Mouse (Mus musculus) small intestine, adult 2 months (tissue): Measurements from ENCODE around the gene Acvr1b.

Source experiments
- CTCF ChIP-seq: fragments of 200-500 bp; IDR thresholded peaks from 2 replicates; pipeline ENCODE4 v1.5.1; 2012; ENCODE audit warnings: low read depth, mild to moderate bottlenecking, control low read depth, inconsistent platforms, low read length, moderate library complexity, mixed read lengths; ENCODE audit not compliant: insufficient replicate concordance, insufficient read length; ENCODE audit errors: extremely low read depth
- POLR2A ChIP-seq: fragments of 200-500 bp; IDR thresholded peaks from 2 replicates; pipeline ENCODE4 v1.6.1; 2012; ENCODE audit warnings: low read depth, mild to moderate bottlenecking, control low read depth, inconsistent platforms, low read length, moderate library complexity

DNA sequence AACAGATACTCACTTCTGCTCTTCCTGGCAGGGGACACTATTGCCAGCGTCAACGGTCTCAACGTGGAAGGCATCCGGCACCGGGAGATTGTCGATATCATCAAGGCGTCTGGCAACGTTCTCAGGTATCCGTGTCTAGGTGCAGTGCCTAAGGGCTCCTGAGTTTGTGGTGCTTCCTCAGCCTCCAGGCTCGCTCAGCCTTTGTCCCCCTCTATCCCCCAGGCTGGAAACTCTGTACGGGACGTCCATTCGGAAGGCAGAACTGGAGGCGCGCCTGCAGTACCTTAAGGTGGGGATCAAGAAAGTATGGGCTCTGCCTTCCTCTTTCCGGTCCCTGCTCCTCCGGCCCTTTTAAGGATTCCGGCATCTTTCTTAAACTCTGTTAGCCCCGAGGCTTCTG lies 56.6 kb downstream of the Acvr1b start:
- TF ChIP-seq POLR2A = no peak
- no peak for TF ChIP-seq CTCF
